Mouse (Mus musculus): ENCODE measurements around the gene Ddb1. TPM values are rescaled to one million over a fixed set of nuclear protein-coding genes. Genes with fewer than 3 reads are reported as not detected.

Gene Ddb1
- polyA plus RNA-seq, 1 experiment from 2014 or later, result 151 TPM

GRCm38 (mm10) chr19:10591659-10592377 lies 13.3 kb upstream of the Ddb1 start:
- Histone ChIP-seq H3K9ac (no peak overlapping the region), H3K9me3 (replicated peaks) (no peaks in the 10 kb centered on the region), H3K4me2 (peak overlapping the region; percentile 30; the same call in 1 of the 2 replicates), H3K36me3 (replicated peaks) (peaks cover 75% of the 10 kb centered on the region), H3K4me3 (replicated peaks) (no peak overlapping the region), H3K4me1 (replicated peaks) (peaks cover 44% of the 10 kb centered on the region), H3K27me3 (no peaks in the 10 kb centered on the region), H3K27ac (replicated peaks) (peak overlapping the region; percentile 69)
- ATAC-seq (ENCODE audit: insufficient read depth), result peak; percentile 77
- WGBS (ENCODE audit: insufficient replicate concordance), result 68% methylated on average over 6 of the region's 6 CpGs

GRCm38 (mm10) chr19:10598188-10598587 lies 6.9 kb upstream of the Ddb1 start:
- Histone ChIP-seq H3K9ac (no peak overlapping the region), H3K4me3 (replicated peaks) (no peak overlapping the region), H3K4me2 (no peak overlapping the region), H3K27ac (replicated peaks) (no peak overlapping the region), H3K4me1 (replicated peaks) (peaks cover 27% of the 10 kb centered on the region), H3K9me3 (replicated peaks) (no peaks in the 10 kb centered on the region), H3K36me3 (replicated peaks) (peaks cover 66% of the 10 kb centered on the region), H3K27me3 (no peaks in the 10 kb centered on the region)
- 30% methylated on average over 3 of the region's 3 CpGs for WGBS (ENCODE audit: insufficient replicate concordance)
- no peak for ATAC-seq (ENCODE audit: insufficient read depth)

- Histone ChIP-seq H3K4me1 (replicated peaks) (peaks cover 35% of the 10 kb centered on the region), H3K36me3 (replicated peaks) (peaks cover 53% of the 10 kb centered on the region), H3K4me3 (replicated peaks) (no peak overlapping the region), H3K27ac (replicated peaks) (no peak overlapping the region), H3K9me3 (replicated peaks) (no peaks in the 10 kb centered on the region), H3K9ac (no peak overlapping the region), H3K27me3 (no peaks in the 10 kb centered on the region), H3K4me2 (no peak overlapping the region)
- no peak for ATAC-seq (ENCODE audit: insufficient read depth)
- WGBS (ENCODE audit: insufficient replicate concordance), result 90% methylated on average over 2 of the region's 2 CpGs
These were observed 5.5 kb upstream of the Ddb1 start for GRCm38 (mm10) chr19:10599648-10600047.

GRCm38 (mm10) chr19:10602247-10602769 lies 2.8 kb upstream of the Ddb1 start:
- 26% methylated on average over 6 of the region's 6 CpGs for WGBS (ENCODE audit: insufficient replicate concordance)
- H3K27ac ChIP-seq (replicated peaks), result peak overlapping the region; percentile 67
- 0 out of 2 replicates have a peak overlapping the region, but pooled peaks have one; percentile 1 for H3K9ac ChIP-seq
- no peaks in the 10 kb centered on the region for H3K27me3 ChIP-seq
- peak overlapping the region; percentile 87 for H3K4me2 ChIP-seq
- peaks cover 34% of the 10 kb centered on the region for H3K36me3 ChIP-seq (replicated peaks)
- H3K4me3 ChIP-seq (replicated peaks), result peak overlapping the region; percentile 38
- no peak for ATAC-seq (ENCODE audit: insufficient read depth)
- H3K9me3 ChIP-seq (replicated peaks), result no peaks in the 10 kb centered on the region
- H3K4me1 ChIP-seq (replicated peaks), result peaks cover 49% of the 10 kb centered on the region

GRCm38 (mm10) chr19:10602787-10603186 lies 2.3 kb upstream of the Ddb1 start:
- no peaks in the 10 kb centered on the region for H3K9me3 ChIP-seq (replicated peaks)
- H3K9ac ChIP-seq, result peak overlapping the region; percentile 78; the same call in 1 of the 2 replicates
- WGBS (ENCODE audit: insufficient replicate concordance), result 2% methylated on average over 9 of the region's 9 CpGs
- H3K27ac ChIP-seq (replicated peaks), result peak overlapping the region; percentile 94
- peak overlapping the region; percentile 38 for H3K4me3 ChIP-seq (replicated peaks)
- ATAC-seq (ENCODE audit: insufficient read depth), result no peak
- H3K27me3 ChIP-seq, result no peaks in the 10 kb centered on the region
- H3K36me3 ChIP-seq (replicated peaks), result peaks cover 35% of the 10 kb centered on the region
- peaks cover 54% of the 10 kb centered on the region for H3K4me1 ChIP-seq (replicated peaks)
- H3K4me2 ChIP-seq, result peak overlapping the region; percentile 87

GRCm38 (mm10) chr19:10603660-10604523 lies 1.2 kb upstream of the Ddb1 start:
- Histone ChIP-seq H3K9me3 (replicated peaks) (no peaks in the 10 kb centered on the region), H3K36me3 (replicated peaks) (peaks cover 36% of the 10 kb centered on the region), H3K4me2 (peak overlapping the region; percentile 87), H3K4me3 (replicated peaks) (peak overlapping the region; percentile 88), H3K4me1 (replicated peaks) (peaks cover 58% of the 10 kb centered on the region), H3K27me3 (no peaks in the 10 kb centered on the region), H3K9ac (peak overlapping the region; percentile 78; the same call in 1 of the 2 replicates), H3K27ac (replicated peaks) (peak overlapping the region; percentile 94)
- ATAC-seq (ENCODE audit: insufficient read depth), result no peak
- 69% methylated on average over 18 of the region's 18 CpGs for WGBS (ENCODE audit: insufficient replicate concordance)

GRCm38 (mm10) chr19:10604534-10604933 lies 593 bp upstream of the Ddb1 start:
- Histone ChIP-seq H3K27me3 (no peaks in the 10 kb centered on the region), H3K36me3 (replicated peaks) (peaks cover 36% of the 10 kb centered on the region), H3K4me2 (peak overlapping the region; percentile 87), H3K4me3 (replicated peaks) (peak overlapping the region; percentile 88), H3K9ac (peak overlapping the region; percentile 78), H3K9me3 (replicated peaks) (no peaks in the 10 kb centered on the region), H3K27ac (replicated peaks) (peak overlapping the region; percentile 94), H3K4me1 (replicated peaks) (peaks cover 58% of the 10 kb centered on the region)
- no peak for ATAC-seq (ENCODE audit: insufficient read depth)
- 34% methylated on average over 3 of the region's 3 CpGs for WGBS (ENCODE audit: insufficient replicate concordance)

GRCm38 (mm10) chr19:10605901-10606622 lies 935 bp downstream of the Ddb1 start:
- 3% methylated on average over 20 of the region's 20 CpGs for WGBS (ENCODE audit: insufficient replicate concordance)
- peak; percentile 29 for ATAC-seq (ENCODE audit: insufficient read depth)
- Histone ChIP-seq H3K27me3 (no peaks in the 10 kb centered on the region), H3K4me2 (peak overlapping the region; percentile 87), H3K9me3 (replicated peaks) (no peaks in the 10 kb centered on the region), H3K36me3 (replicated peaks) (peaks cover 45% of the 10 kb centered on the region), H3K9ac (peak overlapping the region; percentile 97), H3K4me3 (replicated peaks) (peak overlapping the region; percentile 88), H3K27ac (replicated peaks) (peak overlapping the region; percentile 94), H3K4me1 (replicated peaks) (peaks cover 57% of the 10 kb centered on the region)

GRCm38 (mm10) chr19:10608573-10609240 lies 3.6 kb downstream of the Ddb1 start:
- Histone ChIP-seq H3K4me1 (replicated peaks) (peaks cover 32% of the 10 kb centered on the region), H3K4me2 (no peak overlapping the region), H3K9me3 (replicated peaks) (no peaks in the 10 kb centered on the region), H3K36me3 (replicated peaks) (peaks cover 70% of the 10 kb centered on the region), H3K9ac (no peak overlapping the region), H3K27ac (replicated peaks) (no peak overlapping the region), H3K27me3 (no peaks in the 10 kb centered on the region), H3K4me3 (replicated peaks) (no peak overlapping the region)
- ATAC-seq (ENCODE audit: insufficient read depth), result no peak
- 86% methylated on average over 5 of the region's 5 CpGs for WGBS (ENCODE audit: insufficient replicate concordance)
